Mouse (Mus musculus): ENCODE measurements around the gene Gm10972.

GRCm38 (mm10) chr3:94597224-94597779 lies 45.6 kb upstream of the Gm10972 start:
- TF ChIP-seq CTCF (IDR thresholded peaks at IDR 0.05; ENCODE audit: extremely low read depth, insufficient read depth, low read length) (no peak), POLR2A (IDR thresholded peaks at IDR 0.05; ENCODE audit: extremely low read depth, insufficient read depth, low read length) (no peak)

All from cortical plate, adult 2 months (tissue).